Mouse (Mus musculus) myocyte (in vitro differentiated cells): ENCODE results near the gene Hyal4.

Experiments
- E2F4 ChIP-seq: IDR thresholded peaks from one replicate; pipeline ENCODE4 v1.6.1; 2011; ENCODE audit warnings: mild to moderate bottlenecking, control low read depth, moderate library complexity; ENCODE audit not compliant: insufficient read depth
- MAX ChIP-seq: IDR thresholded peaks from one replicate; pipeline ENCODE4 v1.6.1; 2011; ENCODE audit warnings: low read depth, mild to moderate bottlenecking, control low read depth
- MYOD1 ChIP-seq, 3 experiments: IDR thresholded peaks; one replicate each; pipeline ENCODE4 v1.6.1; 2011; ENCODE audit warnings: control low read depth in 2 of 3, low read depth in 2 of 3, mild to moderate bottlenecking in 2 of 3, moderate library complexity in 1 of 3; ENCODE audit not compliant: insufficient read length in 2 of 3, control insufficient read depth in 1 of 3
- MYOG ChIP-seq, 3 experiments: IDR thresholded peaks; one replicate each; pipeline ENCODE4 v1.6.1; 2011; ENCODE audit warnings: control low read depth in 2 of 3, low read depth in 2 of 3, mild to moderate bottlenecking in 2 of 3; ENCODE audit not compliant: insufficient read length in 2 of 3, control insufficient read depth in 1 of 3, insufficient read depth in 1 of 3
- POLR2A ChIP-seq: IDR thresholded peaks from one replicate; pipeline ENCODE4 v1.6.1; 2011; ENCODE audit warnings: low read depth, mild to moderate bottlenecking, control low read depth, moderate library complexity; ENCODE audit not compliant: insufficient read length
- POLR2AphosphoS2 ChIP-seq: IDR thresholded peaks from one replicate; pipeline ENCODE4 v1.6.1; 2011; ENCODE audit warnings: low read depth, control low read depth; ENCODE audit not compliant: insufficient read length
- SRF ChIP-seq: IDR thresholded peaks from one replicate; pipeline ENCODE4 v1.6.1; 2011; ENCODE audit warnings: low read depth; ENCODE audit not compliant: control insufficient read depth, insufficient read length
- TCF12 ChIP-seq: IDR thresholded peaks from one replicate; pipeline ENCODE4 v1.6.1; 2011; ENCODE audit warnings: mild to moderate bottlenecking, control low read depth; ENCODE audit not compliant: poor library complexity, insufficient read depth, severe bottlenecking
- USF1 ChIP-seq: IDR thresholded peaks from one replicate; pipeline ENCODE4 v1.6.1; 2011; ENCODE audit warnings: low read depth, mild to moderate bottlenecking, control low read depth, moderate library complexity

DNA sequence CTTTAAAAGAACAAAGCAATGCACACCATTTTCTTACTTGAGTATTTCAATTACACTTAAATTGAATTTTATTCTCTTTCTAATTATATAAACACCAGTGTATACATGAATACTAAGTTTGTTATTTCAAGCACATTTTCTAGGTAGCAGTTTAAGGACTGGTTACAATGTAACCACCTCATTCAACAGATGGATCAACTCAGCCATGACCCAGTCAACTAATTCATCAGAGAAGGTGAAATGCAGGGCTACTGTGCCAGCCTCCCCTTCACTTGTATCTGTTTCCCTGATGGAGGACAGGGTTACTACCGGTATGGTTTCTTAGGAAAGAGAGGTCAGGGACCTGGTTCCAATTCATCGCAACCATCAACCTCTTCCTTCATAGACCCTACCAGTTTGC is 18.1 kb downstream of the Hyal4 start:
- no peak for TF ChIP-seq USF1
- TF ChIP-seq TCF12: no peak
- no peak for TF ChIP-seq E2F4
- TF ChIP-seq POLR2A: no peak
- TF ChIP-seq SRF: no peak
- TF ChIP-seq MYOG (IDR thresholded peaks at IDR 0.05; ENCODE audit: control insufficient read depth in 1 of 3, insufficient read depth in 1 of 3, insufficient read length in 2 of 3, low read depth in 2 of 3): no peak
- TF ChIP-seq MYOD1 (IDR thresholded peaks at IDR 0.05; ENCODE audit: control insufficient read depth in 1 of 3, insufficient read length in 2 of 3, low read depth in 2 of 3): no peak
- TF ChIP-seq POLR2AphosphoS2: no peak
- no peak for TF ChIP-seq MAX
